Mouse (Mus musculus): ENCODE measurements around the gene Zmiz1. TPM values are rescaled to one million over a fixed set of nuclear protein-coding genes. Genes with fewer than 3 reads are reported as not detected.
A peak's percentile ranks its signal among the peaks of the same experiment; 100 is the strongest.

Zmiz1 gene
- total RNA-seq, 2 experiments from 2014 or later: 27.4 to 34.5 TPM

DNA sequence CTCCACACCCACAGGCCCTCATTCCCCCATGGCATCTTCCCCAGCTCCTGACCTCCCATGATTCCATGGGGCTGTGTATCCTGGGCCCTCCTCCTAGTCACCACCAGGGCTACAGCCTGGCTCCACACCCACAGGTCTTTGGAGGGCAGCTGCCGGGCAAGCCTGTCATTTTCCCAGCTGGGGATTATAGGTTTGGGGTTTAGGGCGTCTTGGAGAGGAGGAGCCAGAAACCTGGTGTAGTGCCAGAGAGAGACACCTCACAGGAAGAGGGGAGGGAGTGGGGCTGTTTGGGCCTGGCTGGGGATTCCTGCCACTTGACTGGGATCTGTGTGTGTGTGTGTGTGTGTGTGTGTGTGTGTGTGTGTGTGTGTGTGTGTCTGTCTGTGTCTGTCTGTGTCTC, 92.7 kb downstream of the Zmiz1 start:
- no peak overlapping the region for H3K27ac ChIP-seq
- TF ChIP-seq CTCF (IDR thresholded peaks at IDR 0.05): no peak
- no peak overlapping the region for H3K4me3 ChIP-seq
- intact Hi-C loops (cut with DNase I): no loop called here
- DNase-seq: no peak

DNA sequence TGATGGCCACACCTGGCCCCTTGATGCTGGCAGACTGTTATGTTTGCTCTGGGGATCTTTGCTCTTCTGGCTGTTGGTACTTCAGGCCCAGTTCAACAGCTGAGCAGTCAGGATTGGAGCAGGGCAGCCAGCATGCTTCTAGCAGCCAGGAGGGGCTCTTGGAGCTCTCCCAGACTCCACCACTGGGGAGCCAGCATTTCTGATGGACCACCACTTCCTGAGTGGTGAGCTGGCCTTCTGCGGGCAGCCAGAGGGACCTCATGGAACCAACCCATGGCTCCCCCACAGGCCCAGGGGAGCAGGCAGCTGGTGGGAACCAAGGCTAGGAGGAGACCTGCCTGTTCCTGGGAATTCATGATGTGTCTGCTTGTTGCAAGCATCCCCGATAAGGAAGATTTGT, 94.4 kb downstream of the Zmiz1 start:
- Histone ChIP-seq H3K4me3 (no peak overlapping the region), H3K27ac (no peak overlapping the region)
- DNase-seq: no peak
- intact Hi-C loops (cut with DNase I): no loop called here
- TF ChIP-seq CTCF (IDR thresholded peaks at IDR 0.05): no peak

DNA sequence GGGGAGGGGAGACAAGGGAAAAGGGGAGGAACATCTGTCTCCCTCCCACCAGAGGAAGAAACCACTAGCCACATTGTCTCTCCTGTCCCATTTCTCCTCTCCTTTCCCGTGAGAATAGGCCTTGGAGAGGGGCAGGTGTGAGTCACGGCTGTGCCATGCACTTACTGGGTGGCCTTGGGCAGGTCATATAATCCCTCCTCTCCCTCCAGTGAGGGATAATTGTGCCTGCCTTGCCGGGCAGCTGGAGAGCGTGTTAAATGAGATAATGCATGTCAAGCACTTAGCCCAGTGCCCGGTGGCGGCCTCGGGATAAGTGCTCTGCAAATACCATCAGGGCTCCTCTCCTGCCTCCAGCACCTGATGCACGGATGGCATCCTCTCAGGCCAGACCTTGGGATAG, 95.8 kb downstream of the Zmiz1 start:
- Histone ChIP-seq H3K27ac (peak overlapping the region; percentile 46), H3K4me3 (no peak overlapping the region)
- peak; percentile 43 for DNase-seq
- intact Hi-C loops (cut with DNase I): no loop called here
- no peak for TF ChIP-seq CTCF (IDR thresholded peaks at IDR 0.05)

DNA sequence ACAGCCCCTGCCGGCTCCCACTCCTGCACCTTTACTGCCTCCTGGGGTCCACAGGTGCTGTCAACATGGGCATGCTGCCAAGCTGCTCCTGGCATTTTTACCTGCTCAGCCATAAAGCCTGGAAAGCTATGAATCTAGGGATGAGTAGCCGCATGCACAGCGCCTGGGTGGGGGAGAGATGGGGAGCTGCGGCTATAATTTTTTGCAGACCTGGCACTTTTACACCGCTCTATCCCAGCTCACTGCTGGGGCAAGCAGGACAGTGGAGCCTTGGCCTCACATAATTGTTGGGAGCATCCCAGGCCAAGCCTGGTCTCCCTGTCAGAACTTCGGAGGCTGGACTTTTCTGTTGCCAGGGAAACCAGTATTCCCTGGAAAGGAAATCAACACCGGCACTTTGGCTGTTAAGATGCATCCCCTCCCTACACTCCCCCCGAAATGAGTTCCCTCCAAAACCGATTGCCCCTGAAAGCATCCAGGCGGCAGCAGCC, 96.4 kb downstream of the Zmiz1 start:
- Histone ChIP-seq H3K4me3 (no peak overlapping the region), H3K27ac (peak overlapping the region; percentile 57)
- intact Hi-C loops (cut with DNase I): no loop called here
- peak; percentile 50 for DNase-seq
- no peak for TF ChIP-seq CTCF (IDR thresholded peaks at IDR 0.05)

DNA sequence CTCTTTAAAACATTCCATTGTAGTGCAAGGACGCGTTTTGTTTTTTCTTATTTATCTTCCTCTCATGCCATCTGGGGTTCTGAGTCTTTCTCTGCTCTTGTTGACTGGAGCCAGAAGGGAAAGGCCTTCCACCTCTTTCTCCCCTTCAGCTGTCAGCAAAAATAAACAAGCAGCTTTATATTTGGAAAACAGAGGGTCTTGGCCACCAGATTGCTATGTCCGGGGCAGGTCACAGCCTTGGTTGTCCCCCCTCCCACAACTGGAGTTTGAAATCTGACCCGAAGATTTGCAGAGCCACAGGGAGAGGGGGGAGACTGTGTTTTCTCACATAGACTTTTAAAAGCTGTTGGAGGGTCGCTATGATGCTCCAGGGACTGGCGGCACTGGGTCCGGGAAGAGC, 96.9 kb downstream of the Zmiz1 start:
- Histone ChIP-seq H3K4me3 (no peak overlapping the region), H3K27ac (peak overlapping the region; percentile 57)
- TF ChIP-seq CTCF (IDR thresholded peaks at IDR 0.05): no peak
- DNase-seq: no peak
- intact Hi-C loops (cut with DNase I): no loop called here

DNA sequence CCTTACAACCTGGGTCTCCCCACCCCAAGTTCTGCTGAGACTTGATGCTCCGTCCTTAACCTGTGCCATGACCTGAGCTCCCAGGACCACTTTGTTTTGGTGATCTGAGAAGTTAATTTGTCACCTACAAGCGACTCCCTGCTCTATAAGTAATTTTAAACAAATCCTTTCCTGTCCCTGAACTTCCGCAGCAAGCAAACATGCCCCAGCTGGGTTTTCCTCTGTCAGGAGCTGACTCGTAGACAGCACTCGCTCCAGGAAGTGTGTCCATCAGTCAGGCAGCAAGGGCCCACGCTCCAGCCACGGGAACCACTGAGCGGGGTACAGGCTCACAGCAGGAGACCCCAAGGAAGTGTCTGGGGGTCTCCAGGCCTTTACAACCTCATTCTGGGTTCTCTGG, 98.0 kb downstream of the Zmiz1 start:
- no peak for TF ChIP-seq CTCF (IDR thresholded peaks at IDR 0.05)
- intact Hi-C loops (cut with DNase I): no loop called here
- H3K4me3 ChIP-seq: no peak overlapping the region
- DNase-seq: no peak
- H3K27ac ChIP-seq: peak overlapping the region; percentile 61

DNA sequence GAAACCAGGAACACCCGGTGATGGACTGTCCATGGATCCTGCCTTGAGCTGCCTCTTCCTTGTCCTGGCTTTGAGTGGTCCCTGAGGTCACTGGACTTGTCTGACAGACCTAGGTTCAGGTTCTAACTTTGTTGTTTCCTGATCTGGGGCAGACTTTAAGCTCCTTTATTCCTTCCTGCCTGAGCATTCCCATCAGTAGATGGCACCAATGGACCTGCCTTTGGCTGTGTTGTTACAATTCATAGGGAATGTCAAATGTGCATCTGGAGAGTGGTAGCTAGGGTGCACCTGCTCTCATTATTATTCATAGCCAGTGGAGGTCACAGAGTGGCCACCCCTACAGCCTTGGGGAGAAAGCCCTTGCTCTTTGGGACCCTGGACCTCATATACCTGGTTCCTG, 99.5 kb downstream of the Zmiz1 start:
- intact Hi-C loops (cut with DNase I): no loop called here
- no peak for DNase-seq
- Histone ChIP-seq H3K27ac (no peak overlapping the region), H3K4me3 (no peak overlapping the region)
- no peak for TF ChIP-seq CTCF (IDR thresholded peaks at IDR 0.05)

DNA sequence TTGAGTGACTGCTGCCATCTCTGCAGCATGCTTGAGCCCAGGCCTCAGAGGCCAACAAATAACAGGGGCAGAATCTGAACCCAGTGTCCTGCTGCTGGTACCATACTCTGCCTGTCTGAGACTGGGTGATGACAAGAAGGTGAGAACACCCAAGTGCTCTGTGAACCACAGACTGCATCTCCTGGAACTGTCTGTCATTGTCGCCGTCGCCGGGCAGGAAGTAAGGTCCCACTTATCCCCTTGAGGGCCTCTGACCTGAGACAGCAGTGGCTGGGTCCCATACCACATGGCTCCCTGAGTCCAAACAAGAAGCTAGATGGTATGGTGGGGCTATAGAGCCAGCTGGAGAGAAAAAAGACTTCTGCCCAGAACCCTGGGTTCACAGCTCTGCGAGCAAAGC, 100.9 kb downstream of the Zmiz1 start:
- intact Hi-C loops (cut with DNase I): loop anchor here (5.0 to 10.0 kb wide), 4 partner anchors 33 to 1065 kb away; no protein-coding TSS in a partner anchor
- DNase-seq: no peak
- Histone ChIP-seq H3K27ac (no peak overlapping the region), H3K4me3 (no peak overlapping the region)
- TF ChIP-seq CTCF (IDR thresholded peaks at IDR 0.05): no peak

DNA sequence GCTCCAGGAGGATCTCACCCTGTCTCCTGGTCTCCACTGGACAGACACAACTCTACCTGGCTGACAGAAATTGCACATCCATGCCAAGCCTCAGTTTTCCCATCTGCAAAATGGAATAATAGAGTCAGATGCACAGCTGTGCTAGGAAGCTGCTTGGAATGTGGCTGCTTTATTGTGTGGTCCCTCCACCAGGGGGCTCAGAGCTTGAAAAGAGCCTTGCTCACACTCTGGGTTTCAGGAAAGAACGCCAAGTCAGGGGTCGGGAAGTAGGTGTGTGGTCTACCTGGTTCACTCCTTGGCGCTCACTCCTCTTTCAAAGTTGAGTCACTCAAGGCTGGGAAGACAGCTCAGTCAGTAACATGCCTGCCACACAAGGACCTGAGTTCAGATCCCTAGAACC, 101.9 kb downstream of the Zmiz1 start:
- Histone ChIP-seq H3K27ac (peak overlapping the region; percentile 16; the same call in 1 of the 2 replicates), H3K4me3 (no peak overlapping the region)
- no peak; the same call in 1 of the 2 replicates for TF ChIP-seq CTCF (IDR thresholded peaks at IDR 0.05)
- no peak for DNase-seq
- intact Hi-C loops (cut with DNase I): loop anchor here (5.0 to 10.0 kb wide), 4 partner anchors 34 to 1066 kb away; no protein-coding TSS in a partner anchor

DNA sequence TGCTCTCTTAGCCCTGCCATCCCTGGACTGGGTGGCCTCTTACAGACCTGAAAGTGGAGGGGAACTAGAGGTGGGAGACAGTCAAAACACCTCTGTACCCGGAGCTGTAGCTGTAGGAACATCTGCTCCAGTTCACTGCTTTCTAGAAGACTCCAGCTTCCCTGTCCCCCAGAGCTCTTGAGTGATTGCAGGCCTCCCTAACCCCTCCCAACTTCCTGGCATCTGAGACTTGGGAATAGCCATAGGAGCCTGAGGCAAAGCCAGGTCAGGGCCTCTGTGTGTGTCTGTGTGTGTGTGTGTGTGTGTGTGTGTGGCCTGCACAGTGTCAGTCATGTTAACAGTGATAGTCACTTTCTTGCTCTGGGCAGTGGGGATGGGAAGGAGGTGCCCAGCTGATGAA, 102.7 kb downstream of the Zmiz1 start:
- DNase-seq: no peak
- intact Hi-C loops (cut with DNase I): loop anchor here (5.0 to 10.0 kb wide), 4 partner anchors 34 to 1067 kb away; no protein-coding TSS in a partner anchor
- Histone ChIP-seq H3K27ac (peak overlapping the region; percentile 16; the same call in 1 of the 2 replicates), H3K4me3 (no peak overlapping the region)
- TF ChIP-seq CTCF (IDR thresholded peaks at IDR 0.05): no peak

DNA sequence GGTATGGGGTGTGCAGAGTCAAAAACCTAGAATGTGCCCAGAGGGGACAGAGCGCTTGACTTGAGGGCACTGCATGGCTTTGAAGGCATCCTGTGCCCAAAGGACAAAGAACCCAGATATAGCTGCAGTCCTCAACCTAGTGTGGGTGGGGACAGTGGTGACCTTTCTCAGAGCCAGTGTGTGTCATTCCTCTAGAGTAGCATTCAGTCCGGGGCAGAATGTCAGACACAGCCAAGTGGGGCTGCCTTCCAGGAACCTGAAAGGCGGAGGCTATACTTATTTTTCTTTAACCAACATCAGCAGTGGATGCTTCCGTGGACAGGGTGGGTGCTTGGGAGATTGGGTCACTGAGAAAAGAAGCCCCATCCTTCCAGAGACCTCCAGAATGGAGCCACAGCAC, 103.5 kb downstream of the Zmiz1 start:
- no peak for TF ChIP-seq CTCF (IDR thresholded peaks at IDR 0.05)
- peak; percentile 51 for DNase-seq
- intact Hi-C loops (cut with DNase I): loop anchor here (5.0 to 10.0 kb wide), 4 partner anchors 35 to 1068 kb away; no protein-coding TSS in a partner anchor
- Histone ChIP-seq H3K4me3 (no peak overlapping the region), H3K27ac (peak overlapping the region; percentile 16)

DNA sequence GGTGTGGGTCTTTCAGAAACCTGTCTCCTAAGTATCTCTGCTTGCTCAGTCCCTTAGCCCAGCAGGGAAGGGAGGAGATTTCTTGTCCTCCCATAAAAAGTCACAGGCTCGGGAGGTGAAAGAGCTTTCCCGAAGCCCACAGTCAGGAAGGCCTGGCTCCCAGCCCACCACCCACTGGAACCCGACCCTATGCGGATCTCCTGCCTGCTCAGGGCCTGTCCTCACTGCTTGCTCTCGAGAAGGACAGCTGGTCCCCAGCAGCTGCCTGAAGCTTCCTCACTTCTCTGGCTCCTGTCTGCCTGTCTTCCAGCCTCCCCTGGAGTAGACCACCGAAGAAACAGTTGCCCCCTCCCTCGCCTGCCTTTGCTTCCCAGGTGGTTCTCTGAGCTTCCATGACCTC, 103.9 kb downstream of the Zmiz1 start:
- no peak for TF ChIP-seq CTCF (IDR thresholded peaks at IDR 0.05)
- intact Hi-C loops (cut with DNase I): loop anchor here (5.0 to 10.0 kb wide), 4 partner anchors 36 to 1068 kb away; no protein-coding TSS in a partner anchor
- Histone ChIP-seq H3K27ac (peak overlapping the region; percentile 16), H3K4me3 (no peak overlapping the region)
- no peak for DNase-seq

DNA sequence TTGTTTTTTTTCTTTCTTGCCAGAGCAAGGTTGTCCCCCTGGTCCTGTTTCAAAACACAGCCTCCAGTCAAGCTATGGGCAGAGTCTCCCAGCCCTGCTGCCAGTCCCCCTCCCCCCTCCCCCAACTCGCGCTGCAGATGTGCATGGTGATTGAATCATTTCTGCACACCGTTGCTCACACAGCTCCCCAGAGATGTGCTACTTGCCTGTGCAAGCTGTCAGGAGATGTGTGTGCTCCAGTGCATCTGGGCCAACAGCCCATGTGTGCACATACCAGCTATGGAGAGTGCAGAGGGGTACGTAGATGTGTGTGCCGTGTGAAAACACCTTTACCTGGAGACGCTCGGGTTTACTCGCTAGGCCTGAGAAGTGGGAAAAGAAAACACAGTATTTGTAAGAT, 105.6 kb downstream of the Zmiz1 start:
- Histone ChIP-seq H3K27ac (peak overlapping the region; percentile 46), H3K4me3 (no peak overlapping the region)
- TF ChIP-seq CTCF (IDR thresholded peaks at IDR 0.05): no peak
- DNase-seq: no peak
- intact Hi-C loops (cut with DNase I): loop anchor here (5.0 to 10.0 kb wide), 4 partner anchors 37 to 1070 kb away; no protein-coding TSS in a partner anchor

Data from gastrocnemius, adult 2 months (tissue).